Mouse (Mus musculus) CH12.LX (cell line): ENCODE data around the gene Cpeb1.

Experiments
- CTCF ChIP-seq, 2 experiments: IDR thresholded peaks in 1 of 2; conservative IDR thresholded peaks in 1 of 2; 2 replicates each; pipeline ENCODE4 v1.5.1; 2011 to 2012; ENCODE audit warnings: low read depth in 2 of 2, low read length in 2 of 2, improper control_type of control experiment in 1 of 2, inconsistent platforms in 1 of 2, mild to moderate bottlenecking in 1 of 2, moderate library complexity in 1 of 2
- EP300 ChIP-seq: IDR thresholded peaks from 2 replicates; pipeline ENCODE4 v1.6.1; 2011; ENCODE audit warnings: low read length, improper control_type of control experiment
- NELFE ChIP-seq: IDR thresholded peaks from 2 replicates; pipeline ENCODE4 v1.6.1; 2011; ENCODE audit warnings: low read depth, low read length, improper control_type of control experiment
- USF1 ChIP-seq: IDR thresholded peaks from 2 replicates; pipeline ENCODE4 v1.6.1; 2014; ENCODE audit warnings: low read depth, mild to moderate bottlenecking, inconsistent platforms, low read length, improper control_type of control experiment

DNA sequence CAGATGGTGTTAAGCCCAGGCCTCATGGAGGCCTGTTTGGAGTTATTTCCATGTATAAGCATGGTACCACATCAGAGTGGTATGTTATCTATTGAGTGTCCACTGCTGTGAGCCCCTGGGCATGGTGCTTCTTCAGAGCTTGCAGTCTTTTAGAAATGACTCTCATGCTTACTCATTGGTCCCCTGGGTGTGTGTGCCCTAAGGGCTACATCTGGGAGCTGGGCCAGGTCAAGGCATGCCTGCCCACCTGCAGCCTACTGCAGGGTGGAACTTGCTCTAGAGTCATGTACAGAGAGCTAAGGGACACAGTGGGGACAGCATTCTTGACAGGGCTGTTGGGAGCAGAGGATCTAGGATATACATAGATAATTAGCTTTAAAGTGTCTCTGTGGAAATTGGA is 143.7 kb downstream of the Cpeb1 start:
- no peak for TF ChIP-seq CTCF (conservative IDR thresholded peaks at IDR 0.05 in 1 of 2, IDR thresholded peaks at IDR 0.05 in 1 of 2; ENCODE audit: low read depth in 2 of 2, low read length in 2 of 2)
- TF ChIP-seq USF1, result no peak
- TF ChIP-seq NELFE, result no peak
- no peak; the same call in 1 of the 2 replicates for TF ChIP-seq EP300
